Mouse (Mus musculus): ENCODE measurements around the gene Ankrd9.

GRCm38 (mm10) chr12:110932820-110933219, 46.0 kb downstream of the Ankrd9 start:
- TF ChIP-seq CTCF (IDR thresholded peaks at IDR 0.05; ENCODE audit: low read depth, low read length) (no peak), GATA1 (IDR thresholded peaks at IDR 0.05; ENCODE audit: borderline replicate concordance, low read length) (no peak), TAL1 (conservative IDR thresholded peaks at IDR 0.05; ENCODE audit: low read depth, low read length) (no peak)
